Mouse (Mus musculus) erythroblast, embryonic 14.5 days (primary cell): ENCODE data around the gene Usp28. TPM values are rescaled to one million over a fixed set of nuclear protein-coding genes. Genes with fewer than 3 reads are reported as not detected.

Experiments used
- H3K27me3 ChIP-seq: 2 replicates; pipeline ENCODE4 v1.6.1; 2012; ENCODE audit warnings: inconsistent platforms; ENCODE audit not compliant: control insufficient read depth
- H3K36me3 ChIP-seq: 2 replicates; pipeline ENCODE4 v1.6.1; 2012; ENCODE audit warnings: mild to moderate bottlenecking, inconsistent platforms; ENCODE audit not compliant: control insufficient read depth
- H3K4me1 ChIP-seq: 2 replicates; pipeline ENCODE4 v1.6.1; 2012; ENCODE audit warnings: inconsistent platforms; ENCODE audit not compliant: control insufficient read depth
- H3K4me3 ChIP-seq: replicated peaks from 2 replicates; pipeline ENCODE3; 2012; ENCODE audit warnings: moderate library complexity, mild to moderate bottlenecking, inconsistent platforms
- H3K9me3 ChIP-seq: 2 replicates; pipeline ENCODE4 v1.6.1; 2012; ENCODE audit warnings: low read length, inconsistent platforms, mixed read lengths; ENCODE audit not compliant: control insufficient read depth
- GATA1 ChIP-seq: IDR thresholded peaks from 2 replicates; pipeline ENCODE4 v1.6.1; 2012; ENCODE audit warnings: low read length, inconsistent platforms, mixed read lengths
- TAL1 ChIP-seq: IDR thresholded peaks from 3 replicates; pipeline ENCODE4 v1.6.1; 2012; ENCODE audit warnings: low read length, inconsistent platforms, mixed read lengths
- polyA plus RNA-seq: library from polyadenylated mRNA; stranded (reverse); fragments of >175 nt; gene quantifications from 2 replicates; pipeline ENCODE4 v1.2.3, GENCODE M21; 2012

The Usp28 gene
- polyA plus RNA-seq, 1 experiment: 0.10 TPM

- Histone ChIP-seq H3K4me3 (no peak overlapping the region), H3K9me3 (no peaks in the 10 kb centered on the region), H3K36me3 (no peaks in the 10 kb centered on the region; the same call in 1 of the 2 replicates), H3K4me1 (no peaks in the 10 kb centered on the region), H3K27me3 (no peaks in the 10 kb centered on the region)
- TF ChIP-seq TAL1 (no peak), GATA1 (no peak)
These were observed 10.6 kb downstream of the Usp28 start for GRCm38 (mm10) chr9:48995735-48996134.

- no peak overlapping the region for H3K4me3 ChIP-seq
- H3K9me3 ChIP-seq: no peaks in the 10 kb centered on the region
- H3K27me3 ChIP-seq: no peaks in the 10 kb centered on the region
- no peaks in the 10 kb centered on the region for H3K4me1 ChIP-seq
- no peak for TF ChIP-seq GATA1
- no peak for TF ChIP-seq TAL1
- peaks cover 5% of the 10 kb centered on the region; the same call in 1 of the 2 replicates for H3K36me3 ChIP-seq
These were observed 14.1 kb downstream of the Usp28 start for GRCm38 (mm10) chr9:48999256-48999655.

- no peaks in the 10 kb centered on the region for H3K9me3 ChIP-seq
- TF ChIP-seq GATA1: no peak
These were observed 30.6 kb downstream of the Usp28 start for GRCm38 (mm10) chr9:49015824-49016223.

GRCm38 (mm10) chr9:49021289-49021688 lies 36.1 kb downstream of the Usp28 start:
- Histone ChIP-seq H3K4me3 (no peak overlapping the region), H3K27me3 (no peaks in the 10 kb centered on the region), H3K9me3 (no peaks in the 10 kb centered on the region), H3K36me3 (peaks cover 4% of the 10 kb centered on the region), H3K4me1 (no peaks in the 10 kb centered on the region)
- TF ChIP-seq GATA1 (no peak), TAL1 (no peak)

More at GRCm38 (mm10) chr9:49015824-49016223, 30.6 kb downstream of the Usp28 start:
- Histone ChIP-seq H3K4me3 (no peak overlapping the region), H3K27me3 (no peaks in the 10 kb centered on the region), H3K4me1 (no peaks in the 10 kb centered on the region), H3K36me3 (peaks cover 13% of the 10 kb centered on the region)

GRCm38 (mm10) chr9:49023956-49024355 lies 38.8 kb downstream of the Usp28 start:
- H3K9me3 ChIP-seq: no peaks in the 10 kb centered on the region
- H3K4me3 ChIP-seq: no peak overlapping the region
- no peak for TF ChIP-seq GATA1
- no peak for TF ChIP-seq TAL1
- no peaks in the 10 kb centered on the region for H3K4me1 ChIP-seq
- H3K27me3 ChIP-seq: no peaks in the 10 kb centered on the region
- H3K36me3 ChIP-seq: peaks cover 7% of the 10 kb centered on the region

GRCm38 (mm10) chr9:49024529-49024928 lies 39.4 kb downstream of the Usp28 start:
- Histone ChIP-seq H3K4me3 (no peak overlapping the region), H3K4me1 (no peaks in the 10 kb centered on the region), H3K9me3 (no peaks in the 10 kb centered on the region), H3K36me3 (peaks cover 7% of the 10 kb centered on the region), H3K27me3 (no peaks in the 10 kb centered on the region)
- TF ChIP-seq TAL1 (no peak), GATA1 (no peak)

- no peak overlapping the region for H3K4me3 ChIP-seq
- H3K27me3 ChIP-seq: no peaks in the 10 kb centered on the region
- H3K4me1 ChIP-seq: no peaks in the 10 kb centered on the region
- TF ChIP-seq TAL1: no peak
- TF ChIP-seq GATA1: no peak
- H3K9me3 ChIP-seq: no peaks in the 10 kb centered on the region
- H3K36me3 ChIP-seq: peaks cover 24% of the 10 kb centered on the region
These were observed 49.6 kb downstream of the Usp28 start for GRCm38 (mm10) chr9:49034764-49035163.

GRCm38 (mm10) chr9:49050901-49051300 lies 65.7 kb downstream of the Usp28 start:
- H3K27me3 ChIP-seq: no peaks in the 10 kb centered on the region
- no peaks in the 10 kb centered on the region for H3K36me3 ChIP-seq
- TF ChIP-seq GATA1 (no peak), TAL1 (no peak)
- no peak overlapping the region for H3K4me3 ChIP-seq
- peaks cover 10% of the 10 kb centered on the region for H3K4me1 ChIP-seq
- no peaks in the 10 kb centered on the region for H3K9me3 ChIP-seq

- Histone ChIP-seq H3K9me3 (no peaks in the 10 kb centered on the region), H3K36me3 (no peaks in the 10 kb centered on the region), H3K27me3 (no peaks in the 10 kb centered on the region), H3K4me3 (no peak overlapping the region), H3K4me1 (peaks cover 11% of the 10 kb centered on the region)
- TF ChIP-seq TAL1 (no peak), GATA1 (no peak)
These were observed 66.2 kb downstream of the Usp28 start for GRCm38 (mm10) chr9:49051349-49051748.

GRCm38 (mm10) chr9:49054028-49054427 lies 68.9 kb downstream of the Usp28 start:
- TF ChIP-seq GATA1: no peak
- TF ChIP-seq TAL1: no peak
- no peak overlapping the region for H3K4me3 ChIP-seq
- H3K9me3 ChIP-seq: no peaks in the 10 kb centered on the region
- H3K4me1 ChIP-seq: peaks cover 24% of the 10 kb centered on the region
- peaks cover 22% of the 10 kb centered on the region for H3K36me3 ChIP-seq
- no peaks in the 10 kb centered on the region for H3K27me3 ChIP-seq
